Mouse (Mus musculus) ES-E14 (cell line): ENCODE measurements around the gene Doc2g. TPM values are rescaled to one million over a fixed set of nuclear protein-coding genes. Genes with fewer than 3 reads are reported as not detected.

ENCODE experiments used
- DNase-seq: peaks from one replicate; pipeline ENCODE4 v3.0.0-alpha.2; 2013; ENCODE audit warnings: low read depth, low spot score
- H3K27ac ChIP-seq: 2 replicates; pipeline ENCODE4 v1.5.1; 2012; ENCODE audit warnings: low read depth, mild to moderate bottlenecking, low read length, moderate library complexity, mixed read lengths; ENCODE audit not compliant: poor library complexity, insufficient read depth, severe bottlenecking
- H3K36me3 ChIP-seq: 2 replicates; pipeline ENCODE4 v1.6.1; 2012; ENCODE audit warnings: mild to moderate bottlenecking, low read length, moderate library complexity, mixed read lengths; ENCODE audit not compliant: control insufficient read depth, poor library complexity, insufficient read depth, severe bottlenecking
- H3K4me1 ChIP-seq, 2 experiments: fragments of 150-350 bp in 1 of 2; sonication (generic) in 1 of 2; 2 replicates each; pipeline ENCODE4 v1.6.1; 2012; ENCODE audit warnings: low read length in 2 of 2, mild to moderate bottlenecking in 1 of 2, mixed read lengths in 1 of 2; ENCODE audit not compliant: control insufficient read depth in 2 of 2, insufficient read depth in 2 of 2, poor library complexity in 1 of 2
- H3K4me3 ChIP-seq, 2 experiments: fragments of 150-350 bp in 1 of 2; sonication (generic) in 1 of 2; 2 replicates each; pipeline ENCODE4 v1.5.1; 2012; ENCODE audit warnings: low read length in 2 of 2, low read depth in 1 of 2, mild to moderate bottlenecking in 1 of 2, mixed read lengths in 1 of 2; ENCODE audit not compliant: insufficient read depth in 1 of 2, poor library complexity in 1 of 2, severe bottlenecking in 1 of 2
- H3K9ac ChIP-seq: 2 replicates; pipeline ENCODE4 v1.6.1; 2012; ENCODE audit warnings: low read depth, mild to moderate bottlenecking, low read length, mixed read lengths; ENCODE audit not compliant: poor library complexity, insufficient read depth, severe bottlenecking
- H3K9me3 ChIP-seq: fragments of 150-350 bp; sonication (generic); 2 replicates; pipeline ENCODE4 v1.6.1; 2012; ENCODE audit warnings: low read depth, mild to moderate bottlenecking, low read length; ENCODE audit not compliant: control insufficient read depth, insufficient read depth
- CHD2 ChIP-seq: IDR thresholded peaks from 2 replicates; pipeline ENCODE4 v1.6.1; 2014; ENCODE audit warnings: mild to moderate bottlenecking, low read depth, low read length, inconsistent platforms
- HCFC1 ChIP-seq: IDR thresholded peaks from 2 replicates; pipeline ENCODE4 v1.6.1; 2012; ENCODE audit warnings: low read length, inconsistent platforms, borderline replicate concordance; ENCODE audit not compliant: insufficient read depth
- MAFK ChIP-seq: IDR thresholded peaks from 2 replicates; pipeline ENCODE4 v1.6.1; 2014; ENCODE audit warnings: mild to moderate bottlenecking, low read depth, low read length, inconsistent platforms; ENCODE audit not compliant: insufficient read depth
- ZC3H11A ChIP-seq: IDR thresholded peaks from 2 replicates; pipeline ENCODE4 v1.6.1; 2012; ENCODE audit warnings: low read depth, mild to moderate bottlenecking, inconsistent platforms, low read length, borderline replicate concordance
- ZNF384 ChIP-seq: IDR thresholded peaks from 2 replicates; pipeline ENCODE4 v1.6.1; 2012; ENCODE audit warnings: low read depth, low read length, inconsistent platforms
- in situ Hi-C, 2 experiments: fragments of 600-800 bp; cut with MboI; formaldehyde crosslinking; loops; one replicate each; pipeline ENCODE4 v1.15.1; 2025; ENCODE audit warnings: low sequenced_read_pairs in 2 of 2, inconsistent platforms in 1 of 2; ENCODE audit not compliant: unreplicated experiment in 2 of 2
- total RNA-seq: library from RNA; depleted of rRNA; stranded (reverse); fragments of 300-350 nt; gene quantifications from 2 replicates; pipeline ENCODE4 v1.2.3, GENCODE M21; 2012; rRNA removed

Gene Doc2g
- total RNA-seq, 1 experiment, result 4.6 TPM

- no peak for DNase-seq
- peaks cover 15 to 36% of the 10 kb centered on the region in 2 experiments; a peak in 3 of 4 replicates for H3K4me1 ChIP-seq
- in situ Hi-C loops, result no loop called here
These were observed 51.5 kb downstream of the Doc2g start for GRCm38 (mm10) chr19:4054613-4055012.

DNA sequence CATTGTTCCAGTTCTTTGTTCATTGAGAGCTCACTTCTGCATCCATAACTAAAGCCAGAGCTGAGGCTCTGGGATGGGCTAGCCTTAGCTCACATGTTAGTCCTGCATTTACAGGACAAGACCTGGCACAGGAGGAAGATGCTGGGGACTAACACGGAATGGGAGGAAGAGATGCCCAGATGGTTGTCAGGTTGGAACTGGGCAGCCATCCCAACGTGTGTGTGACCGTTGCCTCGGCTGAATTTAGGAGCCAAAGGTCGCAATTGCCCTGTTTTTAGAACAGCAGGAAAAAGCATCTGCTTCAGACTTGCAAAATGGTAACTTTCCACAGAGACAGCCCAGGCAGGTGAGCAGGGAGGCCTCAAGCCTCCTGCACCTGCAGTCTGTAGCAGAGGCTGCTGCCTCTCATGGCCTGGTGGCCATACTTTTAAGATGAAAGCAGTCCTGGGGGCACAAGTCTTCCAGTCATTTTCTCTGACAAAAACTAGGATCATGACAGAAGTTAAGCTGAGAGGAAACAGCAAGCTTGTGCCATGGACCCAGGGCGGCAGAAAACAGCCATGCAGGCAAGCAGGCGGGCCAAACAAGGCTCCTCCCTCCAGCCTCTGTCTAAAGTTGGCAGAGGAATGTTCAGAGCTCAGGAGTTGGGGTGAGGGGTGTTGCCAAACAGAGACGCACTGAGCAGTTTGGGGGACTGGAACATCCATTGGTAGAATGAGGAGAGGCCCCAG lies 52.3 kb downstream of the Doc2g start:
- H3K9me3 ChIP-seq, result no peaks in the 10 kb centered on the region
- H3K36me3 ChIP-seq, result no peaks in the 10 kb centered on the region
- no peak overlapping the region; the same call in 1 of the 2 replicates for H3K9ac ChIP-seq
- TF ChIP-seq ZNF384 (no peak), ZC3H11A (no peak), CHD2 (no peak), MAFK (no peak)
- H3K4me1 ChIP-seq, result peaks cover 16 to 36% of the 10 kb centered on the region in 2 experiments; a peak in 3 of 4 replicates
- H3K27ac ChIP-seq, result no peak overlapping the region
- H3K4me3 ChIP-seq, result no peak overlapping the region
- in situ Hi-C loops, result no loop called here
- DNase-seq, result no peak

More at GRCm38 (mm10) chr19:4054613-4055012, 51.5 kb downstream of the Doc2g start:
- H3K36me3 ChIP-seq, result no peaks in the 10 kb centered on the region
- H3K27ac ChIP-seq, result no peak overlapping the region
- H3K9me3 ChIP-seq, result no peaks in the 10 kb centered on the region
- no peak overlapping the region for H3K9ac ChIP-seq
- no peak overlapping the region for H3K4me3 ChIP-seq
- no peak for TF ChIP-seq HCFC1
- no peak for TF ChIP-seq CHD2
- TF ChIP-seq ZC3H11A, result no peak
- no peak for TF ChIP-seq MAFK
- no peak for TF ChIP-seq ZNF384

DNA sequence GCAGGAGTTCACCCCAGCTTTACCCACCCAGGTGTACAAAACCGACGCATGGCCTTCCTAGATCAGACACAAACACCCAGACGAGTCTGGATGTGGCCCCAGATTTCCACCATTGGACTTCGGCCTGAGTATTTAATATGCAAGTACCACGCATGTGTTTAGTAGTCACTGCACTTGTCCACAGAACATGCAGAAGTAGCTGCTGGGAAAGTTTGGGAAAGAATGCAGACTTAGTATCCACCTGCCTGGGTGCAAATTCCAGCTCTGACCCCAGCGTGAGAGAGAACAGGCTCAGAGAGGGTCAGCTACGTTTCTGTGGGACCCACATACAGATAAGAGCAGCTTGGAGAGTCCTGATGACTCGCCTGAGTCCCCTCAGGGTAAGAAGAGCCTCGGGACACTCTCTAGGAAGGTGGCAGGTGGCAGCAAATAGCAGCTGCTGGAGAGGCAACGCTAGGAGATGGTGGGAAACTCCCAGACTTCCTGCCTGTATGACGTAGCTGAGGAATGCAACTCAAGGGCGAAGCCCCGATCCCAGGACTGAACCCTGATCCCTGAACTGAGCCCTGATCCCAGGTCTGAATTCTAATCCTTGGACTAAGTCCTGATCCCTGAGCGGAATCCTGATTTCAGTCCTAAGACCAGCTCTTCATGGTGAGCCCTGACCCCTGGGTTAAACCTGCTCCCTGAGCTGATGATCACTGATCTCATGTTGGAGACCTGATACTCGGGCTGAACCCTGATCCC lies 53.0 kb downstream of the Doc2g start:
- Histone ChIP-seq H3K36me3 (no peaks in the 10 kb centered on the region), H3K4me1 (peaks cover 16 to 36% of the 10 kb centered on the region in 2 experiments; a peak in 3 of 4 replicates), H3K9me3 (no peaks in the 10 kb centered on the region), H3K27ac (no peak overlapping the region), H3K9ac (peak overlapping the region; percentile 19; the same call in 1 of the 2 replicates), H3K4me3 (no peak overlapping the region)
- no peak for DNase-seq
- no peak for TF ChIP-seq HCFC1
- no peak for TF ChIP-seq ZC3H11A
- no peak for TF ChIP-seq ZNF384
- TF ChIP-seq CHD2, result no peak
- TF ChIP-seq MAFK, result no peak
- in situ Hi-C loops, result no loop called here

Other genes with a start within 250 kb of the Doc2g start
- 25.9 and 27.2 TPM in 2 replicates for gene Kmt5b, start 235.9 kb upstream of the Doc2g start, total RNA-seq
- gene Chka, start 151.5 kb upstream of the Doc2g start, total RNA-seq, result 79.6 and 86.1 TPM in 2 replicates
- 55.2 and 75.8 TPM in 2 replicates for gene Tcirg1, start 96.2 kb upstream of the Doc2g start, total RNA-seq
- gene Ndufs8, start 90.5 kb upstream of the Doc2g start, total RNA-seq, result 134 and 135 TPM in 2 replicates
- 0.76 and 1.4 TPM in 2 replicates for gene Aldh3b1, start 73.5 kb upstream of the Doc2g start, total RNA-seq
- 3.9 and 9.5 TPM in 2 replicates for gene Unc93b1, start 68.1 kb upstream of the Doc2g start, total RNA-seq
- not detected in 2 replicates for gene Aldh3b3, start 44.7 kb upstream of the Doc2g start, total RNA-seq
- 0.21 and 0.62 TPM in 2 replicates for gene Aldh3b2, start 31.0 kb upstream of the Doc2g start, total RNA-seq
- 2.1 and 2.4 TPM in 2 replicates for gene Acy3, start 16.7 kb upstream of the Doc2g start, total RNA-seq
- not detected in 2 replicates for gene Tbx10, start 10.6 kb upstream of the Doc2g start, total RNA-seq
- 22.4 and 27.2 TPM in 2 replicates for gene Nudt8, start 2.7 kb upstream of the Doc2g start, total RNA-seq
- gene Gm49405, start 2.7 kb upstream of the Doc2g start, total RNA-seq, result 1.9 and 4.0 TPM in 2 replicates
- 182 and 219 TPM in 2 replicates for gene Ndufv1, start 9.5 kb downstream of the Doc2g start, total RNA-seq
- gene Gstp1, start 34.7 kb downstream of the Doc2g start, total RNA-seq, result 121 and 146 TPM in 2 replicates
- 67.4 and 138 TPM in 2 replicates for gene Gstp2, start 42.7 kb downstream of the Doc2g start, total RNA-seq
- 3.4 and 3.9 TPM in 2 replicates for gene Gstp3, start 56.3 kb downstream of the Doc2g start, total RNA-seq
- gene Cabp2, start 78.3 kb downstream of the Doc2g start, total RNA-seq, result not detected in 2 replicates
- 39.6 and 42.7 TPM in 2 replicates for gene Cdk2ap2, start 93.9 kb downstream of the Doc2g start, total RNA-seq
- 10.5 and 17.2 TPM in 2 replicates for gene Pitpnm1, start 96.7 kb downstream of the Doc2g start, total RNA-seq
- 26.9 and 27.9 TPM in 2 replicates for gene Aip, start 122.5 kb downstream of the Doc2g start, total RNA-seq
- gene Gpr152, start 136.5 kb downstream of the Doc2g start, total RNA-seq, result 0.13 and 0.26 TPM in 2 replicates
- gene Cabp4, start 140.7 kb downstream of the Doc2g start, total RNA-seq, result 1.3 and 1.8 TPM in 2 replicates
- 73.8 and 85.3 TPM in 2 replicates for gene Coro1b, start 145.3 kb downstream of the Doc2g start, total RNA-seq
- 9.5 and 15.1 TPM in 2 replicates for gene Ptprcap, start 150.3 kb downstream of the Doc2g start, total RNA-seq
- 19.7 and 26.6 TPM in 2 replicates for gene Rps6kb2, start 160.0 kb downstream of the Doc2g start, total RNA-seq
- gene Carns1, start 172.2 kb downstream of the Doc2g start, total RNA-seq, result 2.3 and 3.3 TPM in 2 replicates
- 2.9 and 3.5 TPM in 2 replicates for gene Tbc1d10c, start 188.0 kb downstream of the Doc2g start, total RNA-seq
- gene Ppp1ca, start 188.8 kb downstream of the Doc2g start, total RNA-seq, result 407 and 426 TPM in 2 replicates
- gene Rad9a, start 198.3 kb downstream of the Doc2g start, total RNA-seq, result 33.1 and 42.1 TPM in 2 replicates
- gene Clcf1, start 210.9 kb downstream of the Doc2g start, total RNA-seq, result 2.2 and 2.7 TPM in 2 replicates
- gene AC109138.7, start 211.0 kb downstream of the Doc2g start, total RNA-seq, result not detected in 2 replicates
- 6.2 and 8.7 TPM in 2 replicates for gene Pold4, start 228.6 kb downstream of the Doc2g start, total RNA-seq